Mouse (Mus musculus) 3T3-L1 (cell line): ENCODE results near the gene Pcca.
A peak's percentile ranks its signal among the peaks of the same experiment; 100 is the strongest.

Experiments used
- DNase-seq: peaks from one replicate; pipeline ENCODE4 v3.0.0-alpha.2; 2015; ENCODE audit warnings: low read depth, low spot score

Gene Pcca

GRCm38 (mm10) chr14:122835487-122836190, 301.5 kb downstream of the Pcca start:
- DNase-seq: no peak

- no peak for DNase-seq
Measured at GRCm38 (mm10) chr14:122836221-122836620, 302.1 kb downstream of the Pcca start.

GRCm38 (mm10) chr14:122837018-122837417, 302.9 kb downstream of the Pcca start:
- no peak for DNase-seq

- DNase-seq: no peak
Measured at GRCm38 (mm10) chr14:122852506-122853057, 318.5 kb downstream of the Pcca start.

- no peak for DNase-seq
Measured at GRCm38 (mm10) chr14:122859792-122860191, 325.7 kb downstream of the Pcca start.

GRCm38 (mm10) chr14:122862623-122863022, 328.5 kb downstream of the Pcca start:
- no peak for DNase-seq

GRCm38 (mm10) chr14:122865462-122866129, 331.5 kb downstream of the Pcca start:
- DNase-seq: no peak

- DNase-seq: peak; percentile 28
Measured at GRCm38 (mm10) chr14:122867531-122868285, 333.6 kb downstream of the Pcca start.

GRCm38 (mm10) chr14:122869831-122870230, 335.7 kb downstream of the Pcca start:
- DNase-seq: no peak

- no peak for DNase-seq
Measured at GRCm38 (mm10) chr14:122871841-122872580, 337.9 kb downstream of the Pcca start.

- DNase-seq: no peak
Measured at GRCm38 (mm10) chr14:122872612-122873011, 338.5 kb downstream of the Pcca start.

- DNase-seq: no peak
Measured at GRCm38 (mm10) chr14:122875056-122875455, 340.9 kb downstream of the Pcca start.

GRCm38 (mm10) chr14:122875636-122876035, 341.5 kb downstream of the Pcca start:
- no peak for DNase-seq

GRCm38 (mm10) chr14:122876163-122876562, 342.0 kb downstream of the Pcca start:
- DNase-seq: peak; percentile 81

- no peak for DNase-seq
Measured at GRCm38 (mm10) chr14:122876723-122877122, 342.6 kb downstream of the Pcca start.

GRCm38 (mm10) chr14:122877787-122878186, 343.7 kb downstream of the Pcca start:
- no peak for DNase-seq

- no peak for DNase-seq
Measured at GRCm38 (mm10) chr14:122880291-122880690, 346.2 kb downstream of the Pcca start.

GRCm38 (mm10) chr14:122881699-122882098, 347.6 kb downstream of the Pcca start:
- DNase-seq: no peak

- no peak for DNase-seq
Measured at GRCm38 (mm10) chr14:122882201-122882639, 348.1 kb downstream of the Pcca start.

GRCm38 (mm10) chr14:122882795-122883409, 348.8 kb downstream of the Pcca start:
- DNase-seq: no peak

- DNase-seq: no peak
Measured at GRCm38 (mm10) chr14:122883410-122883806, 349.3 kb downstream of the Pcca start.
